Mouse (Mus musculus): Measurements from ENCODE around the gene Cmtm8.

The Cmtm8 gene

DNA sequence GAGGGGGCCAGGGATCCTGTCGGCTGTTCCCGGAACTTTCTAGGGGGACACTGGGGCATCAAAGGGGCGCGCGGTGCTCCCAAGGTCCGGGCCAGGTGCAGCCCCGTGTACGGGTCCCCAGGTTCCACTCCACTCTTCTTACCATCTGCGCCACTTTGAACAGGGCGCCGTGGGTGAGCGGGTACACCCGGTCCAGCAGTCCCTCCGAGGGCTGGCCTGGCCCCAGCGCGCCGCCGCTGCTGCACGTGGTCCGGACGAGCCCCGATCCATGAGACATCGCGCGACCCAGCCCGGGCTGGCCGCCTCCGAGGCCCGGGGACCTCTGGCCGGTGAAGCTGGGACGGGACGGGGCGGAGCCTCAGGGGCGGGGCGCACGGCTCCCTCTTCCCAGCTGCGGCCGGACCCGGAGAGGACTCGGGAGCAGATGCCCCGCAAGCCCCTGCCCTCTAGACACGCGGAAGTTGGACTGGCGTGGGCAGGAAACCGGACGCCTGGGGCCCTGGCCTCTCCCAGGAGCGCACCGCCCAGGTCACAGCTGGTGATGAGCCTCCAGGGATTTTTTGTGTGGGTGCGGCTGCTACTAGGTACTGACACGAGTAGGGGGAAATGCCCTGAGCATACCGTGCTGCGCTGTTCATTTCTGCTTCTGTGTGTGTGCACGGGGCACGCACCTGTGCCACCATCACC is 62.3 kb downstream of the Cmtm8 start, which contains the start of gene Cmtm7:
TSS of gene Cmtm7 (minus strand) at position 331 of the 687 bp plus-strand sequence.
- DNase-seq: peak; percentile 87

DNA sequence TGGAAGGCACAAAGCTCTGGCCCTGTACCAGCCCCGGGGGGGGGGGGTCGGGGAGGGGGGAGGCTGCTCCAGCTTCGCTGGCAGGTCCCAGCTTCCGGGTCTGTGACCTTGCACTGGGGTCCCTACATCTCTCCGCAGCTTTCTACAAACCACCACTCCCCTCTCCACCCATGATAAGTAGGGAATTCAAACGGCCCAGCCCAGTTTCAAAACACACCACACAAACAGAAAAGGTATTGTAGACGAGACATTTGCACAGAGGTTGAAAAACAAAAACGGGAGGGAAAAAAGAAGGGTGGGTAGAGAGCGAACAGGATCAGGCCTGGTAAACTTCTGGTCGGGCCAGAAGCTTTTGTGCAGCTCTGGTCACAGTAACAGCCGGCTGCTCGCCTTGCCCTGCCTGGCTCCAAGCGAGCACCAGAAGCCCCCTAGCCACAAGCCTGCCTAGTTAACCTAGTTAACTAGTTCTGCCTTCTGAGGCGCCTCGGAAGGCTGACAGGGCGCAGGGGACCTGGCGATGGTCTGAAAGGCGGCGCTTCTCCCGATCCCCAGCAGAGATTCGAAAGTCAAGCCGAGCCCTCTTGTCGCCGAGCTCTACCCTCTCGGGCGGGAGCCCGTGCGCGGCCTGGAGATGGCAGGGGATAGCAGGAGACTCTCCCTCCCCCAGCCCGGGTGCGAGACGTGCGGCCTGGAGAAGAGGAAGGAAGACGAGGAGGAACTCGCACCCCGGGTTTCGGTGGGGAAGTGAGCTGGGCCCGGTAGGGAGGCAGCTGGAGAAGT is 63.0 kb downstream of the Cmtm8 start:
- DNase-seq: peak; percentile 64

DNA sequence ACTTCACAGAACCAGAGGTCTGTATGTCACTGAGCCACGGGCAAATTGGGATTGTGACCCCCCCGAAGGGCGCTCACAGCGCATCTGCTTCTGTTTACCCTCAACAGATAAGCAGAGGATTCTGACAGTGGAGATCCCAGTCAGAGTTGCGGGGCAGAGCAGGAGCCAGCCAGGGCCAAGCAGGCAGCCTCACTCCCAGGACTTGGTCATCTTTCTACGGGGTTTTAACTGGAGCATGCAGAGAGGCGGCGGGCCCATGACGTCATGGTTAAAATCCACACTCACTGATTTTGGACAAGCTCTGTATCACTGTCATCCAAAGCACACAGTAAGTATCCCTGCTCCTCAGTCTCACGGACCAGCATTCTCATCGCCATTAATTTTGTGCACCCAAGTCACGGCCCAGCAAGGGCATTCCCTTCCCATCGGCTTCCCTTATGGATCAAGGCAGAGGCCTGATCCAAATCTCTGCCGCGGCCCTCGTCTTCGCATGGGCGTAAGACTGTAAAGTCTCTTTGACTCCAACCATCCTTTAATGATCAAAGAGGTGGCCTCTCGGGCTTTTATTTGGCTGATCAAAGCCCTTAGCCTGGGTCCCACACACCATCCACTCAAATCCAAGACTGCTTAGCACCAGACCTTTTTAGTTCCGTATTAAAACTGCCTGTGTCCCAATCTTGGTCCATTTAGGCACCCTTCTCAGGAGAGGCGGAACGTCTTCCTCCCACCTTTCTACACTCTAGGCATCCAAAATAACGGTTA is 63.8 kb downstream of the Cmtm8 start:
- DNase-seq: no peak

- DNase-seq: no peak
Measured at GRCm38 (mm10) chr9:114778877-114779276, 65.1 kb downstream of the Cmtm8 start.

GRCm38 (mm10) chr9:114778047-114778390 is 65.9 kb downstream of the Cmtm8 start:
- no peak for DNase-seq

DNA sequence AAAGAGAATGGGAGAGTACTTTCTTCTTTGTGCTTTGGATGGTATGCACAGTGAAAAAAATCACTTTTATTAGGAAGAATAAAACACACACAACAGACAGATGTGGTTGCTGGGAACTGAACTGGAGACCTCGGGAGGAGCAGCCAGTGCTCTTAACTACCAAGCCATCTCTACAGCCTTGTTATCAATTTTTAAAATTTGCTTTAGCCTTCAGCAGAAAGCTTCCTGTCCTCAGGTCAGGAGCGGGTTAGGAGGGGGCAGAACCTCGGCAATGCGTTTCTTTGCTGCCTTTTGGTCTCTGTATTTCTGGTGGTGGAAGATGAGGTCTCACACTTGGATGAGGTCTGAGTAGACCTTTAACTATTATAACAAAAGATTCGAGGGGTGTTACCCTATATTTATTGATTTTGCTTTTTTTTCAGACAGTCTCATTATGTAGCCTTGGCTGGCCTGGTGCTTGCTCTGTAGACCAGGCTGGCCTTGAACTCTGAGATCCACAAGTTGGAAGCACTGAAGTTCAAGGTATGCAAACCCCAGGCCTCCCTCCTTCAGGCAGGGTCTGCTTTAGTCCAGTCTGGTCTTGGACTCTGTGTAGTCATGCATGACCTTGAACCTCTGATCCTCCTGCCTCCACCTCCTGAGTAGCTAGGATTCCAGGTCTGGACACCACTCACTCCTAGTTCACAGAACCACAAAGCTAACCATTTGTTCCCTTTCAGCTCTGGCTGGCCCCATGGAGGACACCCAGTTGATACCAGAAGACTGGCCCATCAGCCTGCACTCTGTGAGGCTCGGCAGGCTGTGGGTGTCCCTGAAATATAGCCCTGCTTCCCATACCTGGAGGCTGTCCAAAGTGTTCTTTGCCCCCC is 66.5 kb downstream of the Cmtm8 start:
- DNase-seq: no peak

DNA sequence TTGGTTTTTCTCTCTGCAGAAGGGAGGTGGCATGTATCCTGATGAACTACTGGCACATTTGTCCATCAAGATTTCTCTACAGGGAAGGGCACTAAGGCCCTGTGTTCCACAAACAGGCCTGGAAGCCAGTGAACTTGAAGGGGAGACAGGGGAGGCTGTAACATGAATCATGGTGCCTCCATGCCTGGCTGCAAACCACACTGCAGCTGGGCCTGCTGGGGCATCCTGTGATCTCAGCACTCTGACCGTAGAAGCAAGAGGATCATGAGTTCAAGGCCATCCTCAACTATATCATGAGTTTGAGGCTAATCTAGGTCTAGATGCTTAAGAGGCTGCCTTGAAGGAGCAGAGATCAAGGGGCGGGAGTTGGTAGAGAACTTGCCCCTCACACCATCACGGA is 67.6 kb downstream of the Cmtm8 start:
- DNase-seq: no peak

DNA sequence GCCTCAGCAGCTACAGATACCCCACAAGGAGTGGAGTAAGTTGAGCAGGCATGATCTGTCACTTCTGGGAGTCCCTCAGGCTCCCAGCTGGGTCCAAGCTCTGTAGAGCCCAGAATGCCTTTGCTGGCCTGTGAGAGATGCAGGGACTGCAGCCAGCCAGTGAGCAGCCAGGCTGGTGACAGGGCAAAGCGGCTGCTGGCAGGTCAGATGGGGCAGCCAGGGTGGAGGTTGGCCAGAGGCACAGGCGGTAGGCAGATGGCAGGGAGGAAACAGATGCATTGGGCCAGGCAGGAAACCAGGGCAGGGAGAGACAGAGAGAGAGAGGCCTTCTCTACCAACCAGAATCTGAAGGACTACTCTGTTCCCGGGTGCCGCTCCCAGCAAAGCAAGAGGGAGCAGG is 68.7 kb downstream of the Cmtm8 start:
- peak; percentile 27 for DNase-seq

- DNase-seq: no peak
Measured at GRCm38 (mm10) chr9:114774629-114775028, 69.3 kb downstream of the Cmtm8 start.

DNA sequence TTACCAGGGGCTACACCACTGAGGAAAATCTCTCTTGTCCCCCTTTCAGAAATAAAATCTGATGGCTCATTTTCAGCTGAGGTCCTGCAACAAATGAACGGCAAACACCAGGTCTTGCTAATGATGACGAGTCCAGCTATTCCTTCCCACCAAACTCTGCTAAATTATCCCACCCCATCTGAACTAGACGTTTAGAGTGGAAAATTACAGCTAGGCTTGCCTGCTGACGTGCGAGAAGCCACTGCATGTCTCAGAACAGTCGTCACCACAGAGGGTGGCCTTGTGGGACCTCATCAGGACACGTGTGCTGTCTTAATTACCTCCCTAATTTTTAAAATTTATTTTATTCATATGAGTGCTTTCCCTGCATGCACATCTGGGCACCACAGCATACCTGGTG is 72.4 kb downstream of the Cmtm8 start:
- no peak for DNase-seq

DNA sequence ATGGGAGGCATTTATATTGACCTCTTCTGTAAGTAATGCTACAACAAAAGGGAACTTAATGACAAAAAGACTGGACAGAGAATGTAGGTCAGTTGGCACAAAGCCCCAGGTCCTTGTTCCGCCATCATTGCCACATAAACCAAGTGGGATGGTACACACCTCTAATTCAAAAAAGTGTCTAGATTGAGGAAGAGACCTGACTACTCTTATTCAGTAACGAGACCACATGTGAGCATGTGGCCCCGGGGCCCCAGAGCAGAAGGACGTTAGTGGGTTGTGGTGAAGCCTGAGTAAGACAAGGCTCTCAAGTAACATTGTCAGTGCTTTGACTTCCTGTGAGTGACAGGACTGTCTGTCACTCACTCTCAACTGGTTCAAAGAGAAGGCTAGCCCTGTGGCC is 73.7 kb downstream of the Cmtm8 start:
- DNase-seq: peak; percentile 38

DNA sequence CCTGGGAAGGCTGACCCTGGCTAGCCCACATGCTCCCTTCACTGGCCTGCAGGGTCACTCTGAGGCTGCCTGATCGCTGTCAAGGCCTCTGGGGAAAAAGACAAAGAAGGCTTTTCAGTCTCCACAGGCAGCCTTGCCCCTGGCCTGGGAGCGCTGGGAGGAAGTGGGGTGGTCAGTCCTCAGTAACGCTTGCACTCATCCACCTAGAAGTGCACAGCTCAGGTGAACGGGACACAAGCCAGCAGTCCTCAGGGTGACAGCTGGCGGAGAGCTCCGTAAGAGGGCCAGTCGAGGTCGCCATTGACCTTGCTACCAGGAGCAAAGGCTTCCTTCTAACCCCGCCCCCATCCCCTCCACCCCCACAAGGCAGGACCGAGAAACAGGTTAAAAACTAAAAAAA is 75.9 kb downstream of the Cmtm8 start:
- DNase-seq: peak; percentile 44

DNA sequence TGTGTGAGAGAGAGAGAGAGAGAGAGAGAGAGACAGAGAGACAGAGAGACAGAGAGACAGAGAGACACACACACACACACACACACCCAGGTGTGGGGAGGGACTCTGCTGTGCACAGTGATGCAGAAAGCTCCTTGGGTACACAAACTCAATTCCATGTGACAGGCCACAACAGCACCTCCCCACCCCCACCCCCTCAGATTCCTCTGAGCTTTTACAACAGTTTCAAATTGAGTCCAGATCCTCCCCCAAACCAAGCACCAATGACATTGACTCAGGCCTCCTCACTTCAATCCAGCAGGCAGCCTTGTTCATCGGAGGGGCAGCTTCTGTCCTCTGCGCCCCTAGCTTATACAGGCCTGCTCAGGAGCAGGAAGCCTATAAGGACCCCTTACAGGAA is 76.4 kb downstream of the Cmtm8 start:
- no peak for DNase-seq

DNA sequence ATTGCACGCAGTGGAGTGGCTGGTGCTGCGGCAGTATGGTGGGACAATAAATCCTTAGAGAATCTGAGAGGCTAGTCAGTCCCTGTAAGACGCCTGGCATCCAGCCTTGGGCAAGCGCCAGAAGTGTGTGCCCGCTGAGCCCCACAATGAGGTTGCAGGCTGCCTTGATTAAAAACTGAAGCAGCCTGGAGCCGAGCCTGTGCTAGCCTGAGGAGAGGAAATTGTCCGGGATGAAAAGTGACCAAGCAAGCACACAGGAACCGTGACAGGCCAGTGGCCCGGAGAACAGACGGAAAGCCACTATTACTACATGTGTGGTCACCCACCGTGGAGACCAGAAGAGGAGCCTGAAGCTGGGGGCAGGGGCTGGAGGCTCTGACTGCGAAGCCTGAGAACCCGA is 76.9 kb downstream of the Cmtm8 start:
- no peak for DNase-seq

- peak; percentile 53 for DNase-seq
Measured at GRCm38 (mm10) chr9:114763341-114763740, 80.6 kb downstream of the Cmtm8 start.

- DNase-seq: no peak
Measured at GRCm38 (mm10) chr9:114761848-114762247, 82.1 kb downstream of the Cmtm8 start.

DNA sequence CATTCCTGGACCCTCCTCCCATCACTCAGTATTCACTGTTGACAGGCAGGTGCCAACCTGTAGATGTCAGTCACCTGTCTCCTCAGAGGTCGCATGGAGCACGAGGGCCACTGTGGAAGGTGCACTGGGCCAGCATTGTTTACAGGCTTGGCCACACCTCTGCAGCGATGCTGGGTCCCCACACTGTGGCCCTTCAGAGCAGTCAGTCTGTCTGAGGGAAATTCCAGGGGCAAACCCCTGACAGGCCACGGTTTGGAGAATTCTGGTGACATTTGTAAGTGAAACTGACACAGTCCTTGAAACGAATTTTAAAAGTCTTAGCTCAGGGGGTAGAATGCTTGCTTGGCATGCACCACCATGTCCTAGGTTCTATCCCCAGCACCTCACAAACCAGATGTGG is 83.6 kb downstream of the Cmtm8 start:
- no peak for DNase-seq

- no peak for DNase-seq
Measured at GRCm38 (mm10) chr9:114759886-114760285, 84.1 kb downstream of the Cmtm8 start.

DNA sequence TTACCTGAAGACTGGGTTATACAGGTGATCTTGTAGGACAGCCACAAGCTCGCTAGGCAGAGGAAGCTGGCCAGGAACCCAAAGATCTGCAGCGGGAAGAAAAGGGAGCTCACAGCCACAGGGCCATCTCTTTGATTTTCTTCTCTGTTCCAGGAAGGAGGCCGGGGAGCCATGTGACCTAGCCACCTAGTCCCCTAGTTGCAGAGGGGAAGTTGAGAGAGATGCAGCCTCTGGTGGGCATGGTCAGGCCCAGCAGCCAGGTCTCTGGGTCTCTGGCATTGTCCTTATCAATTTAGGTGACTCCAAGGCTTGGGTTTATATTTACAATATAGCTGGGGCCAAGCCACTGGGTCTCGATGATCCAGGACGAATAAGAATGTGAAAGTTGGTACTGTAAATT is 85.2 kb downstream of the Cmtm8 start:
- no peak for DNase-seq

- no peak for DNase-seq
Measured at GRCm38 (mm10) chr9:114758272-114758671, 85.7 kb downstream of the Cmtm8 start.

DNA sequence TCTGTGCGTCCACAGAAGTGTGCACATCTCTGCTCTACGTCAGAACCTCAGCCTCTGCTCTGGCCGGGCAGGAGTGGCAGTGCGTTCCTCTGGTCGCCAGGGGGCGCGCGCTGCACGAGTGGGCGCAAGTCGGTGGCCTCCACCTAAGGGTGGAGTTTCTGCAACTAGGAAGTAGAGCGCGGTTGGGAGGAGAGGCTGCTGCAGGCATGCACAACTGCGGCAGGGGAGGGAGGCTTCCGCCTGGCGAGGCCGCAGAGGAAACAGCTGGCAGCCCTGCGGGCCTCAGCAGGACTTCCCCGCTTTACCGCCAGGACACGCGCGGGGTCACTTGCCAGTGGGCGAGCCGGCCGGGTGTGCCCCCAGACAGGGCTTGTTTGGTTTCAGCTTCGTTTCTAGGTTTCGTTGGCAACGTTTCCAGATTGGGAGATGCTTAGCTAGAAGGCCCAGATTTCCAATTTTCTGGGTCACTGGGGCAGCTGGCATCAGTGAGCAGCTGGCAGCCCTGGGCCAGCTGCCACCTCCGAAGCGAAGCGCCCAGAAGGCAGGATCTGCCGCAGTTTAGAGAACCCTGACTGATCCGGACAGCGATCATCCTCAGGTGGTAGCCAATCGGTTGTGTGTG is 91.0 kb downstream of the Cmtm8 start:
- DNase-seq: peak; percentile 96

GRCm38 (mm10) chr9:114752311-114752710 is 91.6 kb downstream of the Cmtm8 start:
- no peak for DNase-seq

Data from lung, postnatal 10 days (tissue).